Mouse (Mus musculus): ENCODE results near the gene Msh5.
A peak's percentile ranks its signal among the peaks of the same experiment; 100 is the strongest.
"Not testable (repeated sequence)": the region's sequence is repeated elsewhere in the genome, so short reads cannot be mapped to it uniquely, and the experiment has no call there.

Msh5 gene

GRCm38 (mm10) chr17:35021842-35022477 lies 24.6 kb downstream of the Msh5 start:
- no peak for DNase-seq

GRCm38 (mm10) chr17:35021163-35021808 lies 25.3 kb downstream of the Msh5 start:
- DNase-seq: peak; percentile 74 to 89

DNA sequence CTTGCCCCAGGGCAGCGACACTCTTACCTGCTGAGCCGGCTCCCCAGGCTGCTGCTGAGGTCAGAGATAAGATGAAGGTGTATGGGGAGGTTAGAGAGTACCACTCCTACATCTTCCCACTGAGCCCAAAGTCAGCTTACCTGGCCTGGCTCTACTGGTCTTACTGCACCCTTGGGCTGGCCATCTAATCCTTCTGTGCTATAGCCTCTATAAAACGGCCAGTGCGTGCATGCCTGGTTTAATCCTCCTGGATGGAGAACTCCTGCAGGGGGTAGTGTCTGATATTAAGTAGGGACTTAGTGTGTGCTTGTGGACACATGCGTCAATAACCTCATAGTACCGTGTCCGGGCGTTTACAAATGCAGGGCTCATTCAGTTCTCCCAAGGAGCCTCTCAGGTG lies 26.0 kb downstream of the Msh5 start:
- no peak for DNase-seq

GRCm38 (mm10) chr17:35019894-35020293 lies 26.7 kb downstream of the Msh5 start:
- no peak for DNase-seq

DNA sequence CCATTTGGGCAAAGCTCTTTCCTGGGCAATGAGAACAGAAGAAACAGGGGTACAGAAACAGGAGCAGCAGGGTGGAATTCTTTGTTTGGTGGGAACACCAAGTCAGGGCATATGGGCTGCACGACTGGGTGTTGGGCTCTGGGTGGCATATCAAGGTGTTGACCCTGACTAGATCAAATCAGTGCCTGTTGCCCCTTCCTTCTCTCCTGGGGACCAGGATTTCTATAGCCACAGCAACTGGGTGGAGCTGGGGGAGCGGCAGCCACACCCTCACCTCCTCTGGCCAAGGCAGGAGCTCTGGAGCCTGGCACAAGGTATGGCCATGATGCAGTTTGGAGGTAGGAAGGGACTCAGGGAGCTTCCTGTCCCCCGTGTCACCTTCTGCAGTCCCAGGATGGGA lies 28.4 kb downstream of the Msh5 start:
- no peak for DNase-seq

DNA sequence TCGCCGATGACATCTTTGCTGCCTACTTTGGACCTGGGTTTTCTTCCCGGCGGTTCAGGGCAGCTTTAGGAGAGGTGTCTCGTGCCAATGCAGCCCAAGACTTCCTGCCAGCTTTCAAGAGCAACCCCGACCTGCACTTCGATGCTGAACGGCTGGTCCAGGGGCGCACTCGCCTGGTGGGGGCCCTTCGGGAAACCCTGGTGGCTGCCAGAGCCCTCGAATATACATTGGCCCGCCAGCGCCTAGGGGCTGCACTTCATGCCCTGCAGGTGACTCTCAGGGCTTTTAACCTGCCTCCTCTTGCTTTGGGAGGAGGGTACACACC lies 28.9 kb downstream of the Msh5 start:
- DNase-seq: no peak

- no peak for DNase-seq
Measured at GRCm38 (mm10) chr17:35016791-35017705, 29.5 kb downstream of the Msh5 start.

- peak; percentile 35 to 36 for DNase-seq
Measured at GRCm38 (mm10) chr17:35016376-35016775, 30.2 kb downstream of the Msh5 start, which contains the start of gene Vwa7. TSS of gene Vwa7 (plus strand) at chr17:35016579.

GRCm38 (mm10) chr17:35015296-35015695 lies 31.2 kb downstream of the Msh5 start:
- DNase-seq: no peak

- no peak for DNase-seq
Measured at GRCm38 (mm10) chr17:35013221-35013620, 33.3 kb downstream of the Msh5 start.

- no peak for DNase-seq
Measured at GRCm38 (mm10) chr17:35012430-35012829, 34.1 kb downstream of the Msh5 start.

DNA sequence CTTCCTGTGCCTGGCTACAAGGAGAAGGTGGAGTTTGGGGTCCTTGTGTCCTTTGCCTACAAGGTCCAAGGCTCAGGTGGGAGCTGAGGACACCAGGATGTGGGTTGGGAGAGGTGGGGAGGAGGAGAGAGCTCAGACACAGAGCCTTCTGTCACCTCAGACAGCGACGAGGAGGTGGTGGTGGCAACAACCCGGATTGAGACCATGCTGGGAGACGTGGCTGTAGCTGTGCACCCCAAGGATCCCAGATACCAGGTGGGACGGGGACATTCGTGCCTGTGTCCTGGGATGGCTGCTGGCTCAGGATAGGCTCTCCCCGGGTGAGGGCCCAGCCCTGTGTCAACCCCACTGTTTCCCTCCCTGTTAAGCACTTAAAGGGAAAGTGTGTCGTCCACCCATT lies 35.1 kb downstream of the Msh5 start:
- no peak for DNase-seq

DNA sequence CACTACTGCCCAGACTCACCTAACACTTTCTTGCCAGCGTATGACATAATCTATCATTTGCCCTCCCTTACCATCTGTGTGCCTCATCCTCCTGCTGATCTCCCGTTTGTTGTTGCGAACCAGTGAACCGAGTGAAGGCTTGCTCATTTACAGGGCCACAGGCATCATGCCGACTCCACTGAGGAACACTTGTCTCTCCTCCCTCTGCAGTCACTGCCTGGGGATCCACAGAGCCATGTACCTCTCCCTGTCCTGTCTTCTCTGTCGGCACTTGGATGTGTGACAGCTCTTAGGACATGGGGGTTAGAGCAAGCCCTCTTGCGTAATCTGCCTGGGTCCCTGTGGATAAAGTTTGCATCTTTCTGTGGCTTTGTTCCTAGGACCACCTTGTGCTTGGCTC lies 37.0 kb downstream of the Msh5 start:
- DNase-seq: no peak

- no peak for DNase-seq
Measured at GRCm38 (mm10) chr17:35007387-35007991, 39.1 kb downstream of the Msh5 start.

DNA sequence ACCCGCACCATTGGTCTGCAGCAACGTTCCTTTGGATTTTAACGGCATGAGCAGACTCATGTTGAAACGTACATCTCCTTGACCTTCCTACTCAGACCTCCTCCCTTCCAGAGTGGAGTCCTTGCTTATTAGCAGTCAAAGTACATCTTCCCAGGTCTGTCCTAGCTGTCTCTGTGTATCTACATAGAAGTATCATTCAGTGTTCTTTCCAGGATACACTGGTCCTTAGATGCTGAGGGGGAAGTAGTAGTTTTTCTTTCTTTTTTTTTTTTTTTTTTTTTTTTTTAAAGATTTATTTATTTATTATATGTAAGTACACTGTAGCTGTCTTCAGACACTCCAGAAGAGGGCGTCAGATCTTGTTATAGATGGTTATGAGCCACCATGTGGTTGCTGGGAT lies 40.6 kb downstream of the Msh5 start:
- not testable (repeated sequence) for DNase-seq

DNA sequence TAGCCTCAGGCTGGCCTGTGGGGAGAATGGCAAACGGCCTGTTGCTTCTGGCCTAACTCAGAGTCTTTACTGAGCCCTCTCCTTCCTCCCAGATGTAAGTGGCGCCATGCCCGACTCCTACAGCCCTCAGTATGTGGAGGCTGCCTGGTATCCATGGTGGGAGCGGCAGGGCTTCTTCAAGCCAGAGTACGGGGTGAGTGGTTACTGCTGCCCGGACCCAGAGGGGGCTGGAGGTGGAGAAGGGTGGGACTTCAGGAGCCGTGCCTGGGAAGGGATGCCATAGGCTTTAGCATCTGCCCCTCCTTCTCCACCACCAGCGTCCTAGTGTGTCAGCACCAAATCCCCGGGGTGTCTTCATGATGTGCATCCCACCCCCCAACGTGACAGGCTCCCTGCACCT lies 41.4 kb downstream of the Msh5 start:
- DNase-seq: no peak

DNA sequence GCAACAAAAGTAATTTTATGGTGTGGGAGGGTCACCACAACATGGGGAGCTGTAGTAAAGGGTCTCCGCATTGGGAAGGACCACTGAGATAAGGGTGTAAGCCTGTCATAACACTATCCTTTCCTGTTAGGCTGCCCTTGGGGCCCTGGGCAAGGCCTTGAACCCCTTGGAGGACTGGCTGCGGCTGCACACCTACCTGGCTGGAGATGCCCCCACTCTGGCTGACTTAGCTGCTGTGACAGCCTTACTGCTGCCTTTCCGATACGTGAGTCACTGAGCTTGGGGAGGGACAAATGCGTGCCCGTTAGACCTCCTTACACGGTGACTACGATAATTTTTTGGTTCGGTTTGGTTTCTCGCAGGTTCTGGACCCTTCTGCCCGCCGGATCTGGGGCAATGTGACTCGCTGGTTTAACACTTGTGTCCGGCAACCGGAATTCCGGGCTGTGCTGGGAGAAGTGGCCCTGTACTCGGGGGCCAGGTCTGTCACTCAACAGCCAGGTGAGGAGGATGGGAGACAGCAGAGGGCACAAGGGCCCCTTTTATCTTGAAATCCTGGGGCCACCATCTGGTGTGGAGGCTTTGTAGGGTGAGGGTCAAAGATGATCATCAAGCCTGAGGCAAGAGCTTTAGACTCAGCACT lies 42.3 kb downstream of the Msh5 start:
- no peak for DNase-seq

DNA sequence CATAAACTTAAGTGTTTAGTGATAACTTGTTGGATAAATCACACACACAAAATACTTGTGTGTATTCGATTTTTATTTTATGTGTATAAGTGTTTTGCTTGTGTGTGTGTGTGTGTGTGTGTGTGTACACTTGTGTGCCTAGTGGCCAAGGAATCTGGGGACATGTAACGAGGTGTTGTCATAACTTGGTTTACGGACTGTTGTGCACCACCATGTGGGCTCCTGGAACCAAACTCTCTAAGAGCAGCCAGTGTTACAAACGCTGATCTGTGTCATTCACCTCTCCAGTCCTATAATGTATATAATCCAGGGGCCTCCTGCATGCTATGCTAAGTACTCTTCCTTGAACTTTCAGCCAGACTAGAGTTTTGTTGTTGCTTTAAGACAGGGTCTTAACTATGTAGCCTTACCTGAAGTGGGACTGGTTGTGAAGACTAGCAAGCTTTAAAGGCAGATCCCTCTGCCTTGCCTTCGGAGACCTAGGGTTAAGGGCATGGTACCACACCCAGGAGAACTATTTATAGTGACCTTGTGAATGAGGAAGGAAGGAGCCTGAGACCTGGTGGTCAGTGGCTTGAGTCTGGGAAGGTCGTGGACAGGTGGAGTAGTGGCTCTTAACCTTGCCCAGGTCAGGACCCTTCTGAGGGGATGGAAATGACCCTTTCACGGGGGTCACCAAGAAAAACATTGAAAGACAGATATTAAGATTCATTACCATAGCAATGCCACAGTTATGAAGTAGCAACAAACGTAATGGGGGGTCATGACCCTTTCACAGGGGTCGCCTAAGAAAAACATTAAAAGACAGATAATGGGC lies 43.3 kb downstream of the Msh5 start:
- no peak for DNase-seq

- DNase-seq: no peak
Measured at GRCm38 (mm10) chr17:35002153-35002865, 44.2 kb downstream of the Msh5 start.

DNA sequence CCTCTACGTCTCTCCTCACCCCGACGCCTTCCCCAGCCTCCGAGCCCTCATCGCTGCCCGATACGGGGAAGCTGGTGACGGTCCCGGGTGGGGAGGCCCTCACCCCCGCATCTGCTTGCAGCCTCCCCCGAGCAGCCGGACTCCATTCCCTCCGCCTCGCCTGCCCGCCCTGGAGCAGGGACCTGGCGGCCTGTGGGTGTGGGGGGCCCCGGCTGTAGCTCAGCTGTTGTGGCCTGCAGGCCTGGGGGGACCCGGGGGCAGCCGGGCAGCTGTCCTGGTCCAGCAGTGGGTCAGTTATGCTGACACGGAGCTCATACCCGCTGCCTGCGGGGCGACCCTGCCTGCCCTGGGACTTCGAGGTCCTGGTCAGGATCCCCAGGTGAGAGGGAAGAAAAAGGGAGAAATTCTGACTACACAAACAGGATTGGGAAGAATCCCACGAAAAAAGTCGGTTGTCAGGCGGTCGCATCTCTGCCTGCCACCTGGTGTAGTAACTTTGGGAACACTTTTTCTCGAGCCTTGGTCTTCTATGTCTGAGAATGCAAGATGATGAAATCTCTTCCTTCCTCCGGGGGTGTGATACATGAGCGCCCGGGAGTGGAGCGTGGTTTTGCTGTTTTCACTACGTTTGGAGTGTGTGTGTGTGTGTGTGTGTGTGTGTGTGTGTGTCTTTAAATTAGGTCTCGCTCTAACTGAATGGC lies 44.9 kb downstream of the Msh5 start:
- no peak for DNase-seq
